Mouse (Mus musculus) myocyte (in vitro differentiated cells): ENCODE data around the gene Acot5. TPM values are rescaled to one million over a fixed set of nuclear protein-coding genes. Genes with fewer than 3 reads are reported as not detected.
A peak's percentile ranks its signal among the peaks of the same experiment; 100 is the strongest.

ENCODE experiments used
- H3K27me3 ChIP-seq: one replicate; pipeline ENCODE4 v1.6.1; 2011; ENCODE audit not compliant: control insufficient read depth, insufficient read depth, insufficient read length
- H3K36me3 ChIP-seq: one replicate; pipeline ENCODE4 v1.6.1; 2011; ENCODE audit not compliant: control insufficient read depth, insufficient read depth
- H3K4me2 ChIP-seq: one replicate; pipeline ENCODE4 v1.6.1; 2011; ENCODE audit warnings: low read depth, control low read depth
- H3K4me3 ChIP-seq: one replicate; pipeline ENCODE4 v1.5.1; 2011; ENCODE audit warnings: mild to moderate bottlenecking, control low read depth, moderate library complexity
- H3K79me2 ChIP-seq: one replicate; pipeline ENCODE4 v1.6.1; 2011; ENCODE audit not compliant: control insufficient read depth, insufficient read depth
- H3ac ChIP-seq: one replicate; pipeline ENCODE4 v1.6.1; 2011; ENCODE audit not compliant: control insufficient read depth, insufficient read length
- CEBPB ChIP-seq: IDR thresholded peaks from 2 replicates; pipeline ENCODE4 v1.6.1; 2011; ENCODE audit warnings: mild to moderate bottlenecking, moderate library complexity; ENCODE audit not compliant: poor library complexity, insufficient read depth, severe bottlenecking
- E2F4 ChIP-seq: IDR thresholded peaks from one replicate; pipeline ENCODE4 v1.6.1; 2011; ENCODE audit warnings: mild to moderate bottlenecking, control low read depth, moderate library complexity; ENCODE audit not compliant: insufficient read depth
- MAX ChIP-seq: IDR thresholded peaks from one replicate; pipeline ENCODE4 v1.6.1; 2011; ENCODE audit warnings: low read depth, mild to moderate bottlenecking, control low read depth
- MYOD1 ChIP-seq, 3 experiments: IDR thresholded peaks; one replicate each; pipeline ENCODE4 v1.6.1; 2011; ENCODE audit warnings: control low read depth in 2 of 3, low read depth in 2 of 3, mild to moderate bottlenecking in 2 of 3, moderate library complexity in 1 of 3; ENCODE audit not compliant: insufficient read length in 2 of 3, control insufficient read depth in 1 of 3
- MYOG ChIP-seq, 3 experiments: IDR thresholded peaks; one replicate each; pipeline ENCODE4 v1.6.1; 2011; ENCODE audit warnings: control low read depth in 2 of 3, low read depth in 2 of 3, mild to moderate bottlenecking in 2 of 3; ENCODE audit not compliant: insufficient read length in 2 of 3, control insufficient read depth in 1 of 3, insufficient read depth in 1 of 3
- POLR2A ChIP-seq: IDR thresholded peaks from one replicate; pipeline ENCODE4 v1.6.1; 2011; ENCODE audit warnings: low read depth, mild to moderate bottlenecking, control low read depth, moderate library complexity; ENCODE audit not compliant: insufficient read length
- POLR2AphosphoS2 ChIP-seq: IDR thresholded peaks from one replicate; pipeline ENCODE4 v1.6.1; 2011; ENCODE audit warnings: low read depth, control low read depth; ENCODE audit not compliant: insufficient read length
- REST ChIP-seq: IDR thresholded peaks from one replicate; pipeline ENCODE4 v1.6.1; 2011; ENCODE audit warnings: mild to moderate bottlenecking, control low read depth, moderate library complexity; ENCODE audit not compliant: insufficient read depth, insufficient read length
- SRF ChIP-seq: IDR thresholded peaks from one replicate; pipeline ENCODE4 v1.6.1; 2011; ENCODE audit warnings: low read depth; ENCODE audit not compliant: control insufficient read depth, insufficient read length
- TCF12 ChIP-seq: IDR thresholded peaks from one replicate; pipeline ENCODE4 v1.6.1; 2011; ENCODE audit warnings: mild to moderate bottlenecking, control low read depth; ENCODE audit not compliant: poor library complexity, insufficient read depth, severe bottlenecking
- TCF3 ChIP-seq: IDR thresholded peaks from one replicate; pipeline ENCODE4 v1.6.1; 2011; ENCODE audit warnings: low read depth, control low read depth; ENCODE audit not compliant: insufficient read length
- USF1 ChIP-seq: IDR thresholded peaks from one replicate; pipeline ENCODE4 v1.6.1; 2011; ENCODE audit warnings: low read depth, mild to moderate bottlenecking, control low read depth, moderate library complexity
- polyA plus RNA-seq: library from polyadenylated mRNA; unstranded; fragments of >200 nt; fragmentation: generic; extraction: Trizol; gene quantifications from one replicate; pipeline ENCODE4 v1.2.1, GENCODE M21; 2012; ENCODE audit warnings: missing spikeins

The Acot5 gene
- polyA plus RNA-seq, 1 experiment, result not detected

DNA sequence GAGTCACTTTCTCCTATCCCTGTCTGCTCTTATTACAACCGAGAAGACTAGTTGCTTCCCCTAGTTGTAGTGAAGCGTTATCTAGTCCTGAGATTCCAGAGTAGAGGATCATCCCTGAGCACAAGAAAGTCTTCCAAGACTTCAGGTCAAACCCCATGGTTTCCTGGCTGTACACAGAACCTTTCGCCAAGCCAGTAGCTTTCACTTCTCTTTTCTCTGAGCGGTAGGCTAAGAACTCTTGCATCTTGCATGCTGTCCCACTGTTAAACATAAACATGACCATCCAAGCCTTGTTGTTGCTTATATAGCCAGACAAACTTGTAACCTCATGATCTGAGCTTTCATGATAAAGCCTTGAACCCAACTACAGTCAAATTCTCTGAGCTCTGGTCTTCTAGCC is 41.7 kb downstream of the Acot5 start:
- peaks cover 13% of the 10 kb centered on the region for H3K79me2 ChIP-seq
- H3K4me2 ChIP-seq, result no peak overlapping the region
- no peaks in the 10 kb centered on the region for H3K36me3 ChIP-seq
- TF ChIP-seq MYOG (IDR thresholded peaks at IDR 0.05; ENCODE audit: control insufficient read depth in 1 of 3, insufficient read depth in 1 of 3, insufficient read length in 2 of 3, low read depth in 2 of 3), result no peak
- no peak for TF ChIP-seq E2F4
- TF ChIP-seq POLR2A, result no peak
- TF ChIP-seq MAX, result no peak
- no peak for TF ChIP-seq POLR2AphosphoS2
- TF ChIP-seq SRF, result no peak
- TF ChIP-seq REST, result no peak
- TF ChIP-seq TCF3, result no peak
- no peak for TF ChIP-seq CEBPB
- no peak for TF ChIP-seq MYOD1 (IDR thresholded peaks at IDR 0.05; ENCODE audit: control insufficient read depth in 1 of 3, insufficient read length in 2 of 3, low read depth in 2 of 3)
- no peak for TF ChIP-seq USF1
- TF ChIP-seq TCF12, result no peak
- no peak overlapping the region for H3ac ChIP-seq
- no peaks in the 10 kb centered on the region for H3K27me3 ChIP-seq
- no peak overlapping the region for H3K4me3 ChIP-seq

DNA sequence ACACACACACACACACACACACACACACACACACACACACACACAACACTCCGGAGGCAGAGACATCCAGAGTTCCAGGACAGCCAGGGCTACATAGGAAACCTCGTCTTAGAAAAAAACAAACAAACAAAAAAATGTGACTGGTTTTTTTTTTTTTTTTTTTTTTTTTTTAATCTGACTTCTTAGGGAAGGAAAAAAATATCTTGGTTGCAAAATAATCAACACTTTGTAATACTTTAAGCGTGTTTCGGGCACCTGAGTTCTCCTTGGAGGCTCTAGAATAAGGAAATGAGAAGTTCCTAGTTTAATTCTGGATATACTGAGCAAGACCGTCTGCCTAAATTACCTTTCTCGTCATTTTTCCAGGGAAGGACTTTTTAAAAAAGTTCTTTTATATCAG is 44.6 kb downstream of the Acot5 start:
- peak overlapping the region; percentile 67 for H3K4me2 ChIP-seq
- peaks cover 30% of the 10 kb centered on the region for H3K79me2 ChIP-seq
- no peaks in the 10 kb centered on the region for H3K27me3 ChIP-seq
- no peak overlapping the region for H3ac ChIP-seq
- peak overlapping the region; percentile 58 for H3K4me3 ChIP-seq
- TF ChIP-seq TCF3 (no peak), REST (no peak), TCF12 (no peak), MAX (no peak), POLR2AphosphoS2 (no peak), MYOG (IDR thresholded peaks at IDR 0.05; ENCODE audit: control insufficient read depth in 1 of 3, insufficient read depth in 1 of 3, insufficient read length in 2 of 3, low read depth in 2 of 3) (no peak), E2F4 (no peak), SRF (no peak), MYOD1 (IDR thresholded peaks at IDR 0.05; ENCODE audit: control insufficient read depth in 1 of 3, insufficient read length in 2 of 3, low read depth in 2 of 3) (no peak), POLR2A (no peak), CEBPB (no peak), USF1 (no peak)
- H3K36me3 ChIP-seq, result no peaks in the 10 kb centered on the region

DNA sequence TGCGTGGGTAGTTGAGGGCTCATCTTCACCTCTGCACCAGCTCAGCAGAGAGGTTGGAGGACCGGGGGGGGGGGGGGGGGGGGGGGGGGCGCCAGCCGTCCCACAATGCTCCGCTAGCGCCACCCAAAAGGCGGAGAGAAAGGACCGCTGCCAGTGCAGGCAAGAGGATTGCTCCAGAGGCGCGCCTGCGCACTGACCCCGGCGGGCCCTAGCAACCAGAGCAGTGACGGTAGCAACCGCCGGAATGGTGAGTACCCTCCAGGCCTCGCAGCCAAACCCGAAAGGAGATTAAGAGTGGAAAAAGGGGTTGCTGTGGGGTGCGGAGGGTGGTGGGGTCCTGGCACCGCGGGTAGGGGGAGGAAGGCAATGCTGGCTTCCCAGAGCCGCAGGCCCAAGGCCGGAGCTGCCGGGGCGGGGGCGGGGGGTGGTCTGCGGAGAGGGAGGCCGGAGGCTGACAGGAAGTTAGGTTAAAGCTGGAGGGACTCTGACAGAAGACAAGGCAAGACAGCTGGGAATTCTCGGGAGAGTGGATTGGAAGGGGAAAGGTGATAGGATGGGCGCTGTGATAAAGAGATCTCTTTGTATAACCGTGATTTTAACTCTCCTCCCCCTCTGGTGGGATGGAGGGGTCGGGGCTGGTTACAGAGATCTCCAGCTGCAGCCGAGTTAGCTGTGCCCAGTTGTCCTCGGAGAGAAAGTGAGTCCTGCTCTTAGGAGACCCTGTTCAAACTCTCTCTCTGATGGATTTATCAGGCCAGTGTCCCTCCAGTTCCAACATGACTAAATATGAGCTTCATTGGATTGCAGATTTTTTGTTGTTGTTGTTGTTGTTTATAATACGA is 45.2 kb downstream of the Acot5 start, which contains the start of gene Dnal1:
Gene Dnal1 (plus strand): TSS at position 214 of the 842 bp plus-strand sequence.
- H3K4me2 ChIP-seq, result peak within 1 kb of the TSS; percentile 87
- no peak for TF ChIP-seq MYOG (IDR thresholded peaks at IDR 0.05; ENCODE audit: control insufficient read depth in 1 of 3, insufficient read depth in 1 of 3, insufficient read length in 2 of 3, low read depth in 2 of 3)
- no peak for TF ChIP-seq TCF12
- TF ChIP-seq POLR2AphosphoS2, result no peak
- TF ChIP-seq CEBPB, result no peak
- peak; percentile 58 for TF ChIP-seq POLR2A
- no peak for TF ChIP-seq USF1
- TF ChIP-seq E2F4, result no peak
- no peak for TF ChIP-seq SRF
- TF ChIP-seq MAX, result no peak
- TF ChIP-seq REST, result no peak
- TF ChIP-seq TCF3, result no peak
- TF ChIP-seq MYOD1 (IDR thresholded peaks at IDR 0.05; ENCODE audit: control insufficient read depth in 1 of 3, insufficient read length in 2 of 3, low read depth in 2 of 3), result peak; percentile 85 to 98 (median 94)

DNA sequence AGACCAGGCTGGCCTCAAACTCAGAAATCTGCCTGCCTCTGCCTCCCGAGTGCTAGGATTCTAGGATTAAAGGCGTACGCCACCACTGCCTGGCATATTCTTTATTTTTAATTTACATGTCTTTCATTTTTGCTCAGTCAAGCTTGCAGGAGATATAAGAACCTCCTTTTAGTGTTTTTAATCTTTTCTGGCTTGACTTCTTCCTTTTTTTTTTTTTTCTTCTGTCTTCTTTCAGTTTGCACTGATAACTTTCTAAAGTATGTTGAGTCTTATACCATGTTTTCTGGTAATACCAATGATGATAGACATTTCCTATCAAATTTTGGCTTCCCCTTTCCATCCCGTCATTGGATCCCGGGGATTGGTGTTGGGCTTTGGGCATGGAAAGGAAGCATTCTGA is 50.5 kb downstream of the Acot5 start:
- TF ChIP-seq MYOG (IDR thresholded peaks at IDR 0.05; ENCODE audit: control insufficient read depth in 1 of 3, insufficient read depth in 1 of 3, insufficient read length in 2 of 3, low read depth in 2 of 3), result no peak
- TF ChIP-seq POLR2A, result no peak
- no peak for TF ChIP-seq TCF12
- no peak for TF ChIP-seq E2F4
- no peak for TF ChIP-seq MYOD1 (IDR thresholded peaks at IDR 0.05; ENCODE audit: control insufficient read depth in 1 of 3, insufficient read length in 2 of 3, low read depth in 2 of 3)
- no peak for TF ChIP-seq TCF3
- TF ChIP-seq REST, result no peak
- TF ChIP-seq POLR2AphosphoS2, result no peak
- TF ChIP-seq CEBPB, result no peak
- no peak for TF ChIP-seq SRF
- TF ChIP-seq MAX, result no peak
- TF ChIP-seq USF1, result no peak
- no peak overlapping the region for H3K4me3 ChIP-seq
- peaks cover 10% of the 10 kb centered on the region for H3K36me3 ChIP-seq
- H3K4me2 ChIP-seq, result no peak overlapping the region
- H3K79me2 ChIP-seq, result peaks cover 40% of the 10 kb centered on the region
- H3ac ChIP-seq, result no peak overlapping the region
- H3K27me3 ChIP-seq, result no peaks in the 10 kb centered on the region

More for the DNA sequence above, 45.2 kb downstream of the Acot5 start, which contains the start of gene Dnal1:
- Histone ChIP-seq H3K27me3 (no peaks in the 10 kb centered on the region), H3K4me3 (peak within 1 kb of the TSS; percentile 58), H3K79me2 (peaks cover 36% of the 10 kb centered on the region), H3K36me3 (no peaks in the 10 kb centered on the region), H3ac (peak within 1 kb of the TSS; percentile 6)

Other genes with a start within 250 kb of the Acot5 start
- 10.0 TPM for gene Numb, start 147.4 kb upstream of the Acot5 start, polyA plus RNA-seq
- 14.2 TPM for gene Riox1, start 118.7 kb upstream of the Acot5 start, polyA plus RNA-seq
- gene Heatr4, start 84.5 kb upstream of the Acot5 start, polyA plus RNA-seq, result not detected
- 31.1 TPM for gene Acot2, start 81.5 kb upstream of the Acot5 start, polyA plus RNA-seq
- 0.06 TPM for gene Acot1, start 59.8 kb upstream of the Acot5 start, polyA plus RNA-seq
- not detected for gene Acot4, start 30.9 kb upstream of the Acot5 start, polyA plus RNA-seq
- gene Gm49366, start 30.4 kb upstream of the Acot5 start, polyA plus RNA-seq, result not detected
- gene Acot3, start 17.2 kb upstream of the Acot5 start, polyA plus RNA-seq, result not detected
- 1.2 TPM for gene Acot6, start 31.3 kb downstream of the Acot5 start, polyA plus RNA-seq
- gene Dnal1, start 45.0 kb downstream of the Acot5 start, polyA plus RNA-seq, result 11.4 TPM
- gene Pnma1, start 79.2 kb downstream of the Acot5 start, polyA plus RNA-seq, result 0.46 TPM
- gene Elmsan1, start 149.6 kb downstream of the Acot5 start, polyA plus RNA-seq, result 13.7 TPM
- 40.4 TPM for gene Ptgr2, start 215.9 kb downstream of the Acot5 start, polyA plus RNA-seq
- 18.7 TPM for gene Zfp410, start 247.5 kb downstream of the Acot5 start, polyA plus RNA-seq